Mouse (Mus musculus): ENCODE measurements around the gene Gm15155. TPM values are rescaled to one million over a fixed set of nuclear protein-coding genes. Genes with fewer than 3 reads are reported as not detected.

Gene Gm15155
- not detected in 2 replicates for polyA plus RNA-seq (2015; fragmentation: Nextera tagmentation; extraction: Ambion mirVana)

- peak within 1 kb of the TSS; percentile 47 for H3K4me2 ChIP-seq (ENCODE audit: low read depth, low read length)
- H3K27ac ChIP-seq (ENCODE audit: low read length) = no peak within 1 kb of the TSS
- no peaks in the 10 kb centered on the region for H3K36me3 ChIP-seq (ENCODE audit: control insufficient read depth, insufficient read depth)
- peaks cover 34% of the 10 kb centered on the region for H3K27me3 ChIP-seq (ENCODE audit: control insufficient read depth, insufficient read depth, low read depth, low read length)
- ATAC-seq (ENCODE audit: low read depth) = no peak
- H3K4me3 ChIP-seq (ENCODE audit: low read depth, low read length) = peak within 1 kb of the TSS; percentile 33; the same call in 1 of the 2 replicates
- no peaks in the 10 kb centered on the region for H3K9me3 ChIP-seq (replicated peaks; ENCODE audit: control insufficient read depth, low read length)
- H3K4me1 ChIP-seq (ENCODE audit: control insufficient read depth, low read depth, low read length) = no peaks in the 10 kb centered on the region
- WGBS (ENCODE audit: insufficient replicate concordance) = 8% methylated on average over 16 of the region's 19 CpGs
- H3K9ac ChIP-seq (ENCODE audit: low read depth, low read length) = no peak within 1 kb of the TSS
These were observed at the start of gene Gm15155 for GRCm38 (mm10) chrX:155624341-155624841. TSS of gene Gm15155 (plus strand) at chrX:155624741.

GRCm38 (mm10) chrX:155579791-155580190, 44.8 kb upstream of the Gm15155 start:
- H3K4me1 ChIP-seq (ENCODE audit: control insufficient read depth, low read depth, low read length) = no peaks in the 10 kb centered on the region
- H3K36me3 ChIP-seq (ENCODE audit: control insufficient read depth, insufficient read depth) = no peaks in the 10 kb centered on the region
- no peaks in the 10 kb centered on the region for H3K27me3 ChIP-seq (ENCODE audit: control insufficient read depth, insufficient read depth, low read depth, low read length)
- no peak for ATAC-seq (ENCODE audit: low read depth)
- no peak overlapping the region for H3K4me2 ChIP-seq (ENCODE audit: low read depth, low read length)
- no peaks in the 10 kb centered on the region for H3K9me3 ChIP-seq (replicated peaks; ENCODE audit: control insufficient read depth, low read length)
- H3K9ac ChIP-seq (ENCODE audit: low read depth, low read length) = no peak overlapping the region
- H3K4me3 ChIP-seq (ENCODE audit: low read depth, low read length) = no peak overlapping the region
- no peak overlapping the region for H3K27ac ChIP-seq (ENCODE audit: low read length)

DNA sequence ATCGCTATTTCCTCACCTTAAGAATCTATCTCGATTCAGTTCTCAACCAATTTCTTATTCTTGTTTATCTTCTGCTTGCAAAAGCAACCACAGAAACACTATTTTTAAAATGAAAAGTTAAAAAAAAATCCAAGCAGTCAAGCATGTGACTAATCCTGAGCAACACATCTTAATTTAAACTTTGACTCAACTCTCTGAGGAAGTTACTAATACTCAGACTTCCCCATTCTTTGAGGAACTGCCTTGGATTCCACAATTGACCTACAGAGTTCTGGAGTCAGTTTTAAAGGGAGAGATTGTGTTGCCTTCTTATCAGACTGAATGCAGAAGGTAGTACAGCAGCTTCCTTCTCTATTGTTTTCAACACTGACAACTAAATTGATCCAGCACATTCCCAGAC, 40.0 kb upstream of the Gm15155 start:
- no peak overlapping the region for H3K4me2 ChIP-seq (ENCODE audit: low read depth, low read length)
- no peaks in the 10 kb centered on the region for H3K27me3 ChIP-seq (ENCODE audit: control insufficient read depth, insufficient read depth, low read depth, low read length)
- no peaks in the 10 kb centered on the region for H3K36me3 ChIP-seq (ENCODE audit: control insufficient read depth, insufficient read depth)
- no peak overlapping the region for H3K4me3 ChIP-seq (ENCODE audit: low read depth, low read length)
- 44% methylated on average over 2 of the region's 2 CpGs for WGBS (ENCODE audit: insufficient replicate concordance)
- H3K9me3 ChIP-seq (replicated peaks; ENCODE audit: control insufficient read depth, low read length) = no peaks in the 10 kb centered on the region
- H3K27ac ChIP-seq (ENCODE audit: low read length) = no peak overlapping the region
- H3K4me1 ChIP-seq (ENCODE audit: control insufficient read depth, low read depth, low read length) = no peaks in the 10 kb centered on the region
- no peak overlapping the region for H3K9ac ChIP-seq (ENCODE audit: low read depth, low read length)
- ATAC-seq (ENCODE audit: low read depth) = no peak

DNA sequence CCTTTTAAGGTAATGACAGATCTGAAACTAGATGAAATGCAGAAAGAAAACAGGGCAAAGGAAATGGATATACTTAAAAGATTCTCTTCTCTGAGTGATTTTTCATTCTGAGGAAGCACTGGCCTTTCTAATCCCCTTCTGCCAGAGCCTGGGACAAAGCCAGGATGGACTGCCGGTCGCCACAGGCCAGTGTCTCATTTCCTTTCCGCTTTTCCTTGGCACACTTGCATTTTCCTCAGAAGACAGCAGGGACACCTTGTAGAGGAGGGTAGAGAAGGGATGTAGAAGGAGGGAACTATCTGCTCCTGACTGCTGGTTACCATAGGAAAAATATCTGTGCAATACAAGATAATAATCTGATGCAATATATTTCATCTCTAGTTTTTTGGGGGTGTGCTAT, 33.1 kb upstream of the Gm15155 start:
- Histone ChIP-seq H3K9me3 (replicated peaks; ENCODE audit: control insufficient read depth, low read length) (no peaks in the 10 kb centered on the region), H3K36me3 (ENCODE audit: control insufficient read depth, insufficient read depth) (no peaks in the 10 kb centered on the region), H3K9ac (ENCODE audit: low read depth, low read length) (no peak overlapping the region), H3K4me2 (ENCODE audit: low read depth, low read length) (no peak overlapping the region), H3K4me3 (ENCODE audit: low read depth, low read length) (no peak overlapping the region), H3K4me1 (ENCODE audit: control insufficient read depth, low read depth, low read length) (no peaks in the 10 kb centered on the region), H3K27me3 (ENCODE audit: control insufficient read depth, insufficient read depth, low read depth, low read length) (no peaks in the 10 kb centered on the region), H3K27ac (ENCODE audit: low read length) (no peak overlapping the region)
- ATAC-seq (ENCODE audit: low read depth) = no peak
- 36% methylated on average over 3 of the region's 3 CpGs for WGBS (ENCODE audit: insufficient replicate concordance)

- no peaks in the 10 kb centered on the region for H3K9me3 ChIP-seq (replicated peaks; ENCODE audit: control insufficient read depth, low read length)
- 32% methylated on average over 2 of the region's 2 CpGs for WGBS (ENCODE audit: insufficient replicate concordance)
- ATAC-seq (ENCODE audit: low read depth) = no peak
- H3K36me3 ChIP-seq (ENCODE audit: control insufficient read depth, insufficient read depth) = no peaks in the 10 kb centered on the region
- H3K9ac ChIP-seq (ENCODE audit: low read depth, low read length) = no peak overlapping the region
- no peaks in the 10 kb centered on the region for H3K4me1 ChIP-seq (ENCODE audit: control insufficient read depth, low read depth, low read length)
- no peak overlapping the region for H3K4me3 ChIP-seq (ENCODE audit: low read depth, low read length)
- H3K27me3 ChIP-seq (ENCODE audit: control insufficient read depth, insufficient read depth, low read depth, low read length) = no peaks in the 10 kb centered on the region
- H3K4me2 ChIP-seq (ENCODE audit: low read depth, low read length) = no peak overlapping the region
- no peak overlapping the region for H3K27ac ChIP-seq (ENCODE audit: low read length)
These were observed 32.1 kb upstream of the Gm15155 start for GRCm38 (mm10) chrX:155592467-155592866.

GRCm38 (mm10) chrX:155594685-155595084, 29.9 kb upstream of the Gm15155 start:
- Histone ChIP-seq H3K27ac (ENCODE audit: low read length) (no peak overlapping the region), H3K4me1 (ENCODE audit: control insufficient read depth, low read depth, low read length) (no peaks in the 10 kb centered on the region), H3K4me3 (ENCODE audit: low read depth, low read length) (no peak overlapping the region), H3K4me2 (ENCODE audit: low read depth, low read length) (no peak overlapping the region), H3K27me3 (ENCODE audit: control insufficient read depth, insufficient read depth, low read depth, low read length) (no peaks in the 10 kb centered on the region), H3K36me3 (ENCODE audit: control insufficient read depth, insufficient read depth) (no peaks in the 10 kb centered on the region), H3K9me3 (replicated peaks; ENCODE audit: control insufficient read depth, low read length) (no peaks in the 10 kb centered on the region), H3K9ac (ENCODE audit: low read depth, low read length) (no peak overlapping the region)
- ATAC-seq (ENCODE audit: low read depth) = no peak
- 56% methylated on average over 1 of the region's 1 CpGs for WGBS (ENCODE audit: insufficient replicate concordance)

DNA sequence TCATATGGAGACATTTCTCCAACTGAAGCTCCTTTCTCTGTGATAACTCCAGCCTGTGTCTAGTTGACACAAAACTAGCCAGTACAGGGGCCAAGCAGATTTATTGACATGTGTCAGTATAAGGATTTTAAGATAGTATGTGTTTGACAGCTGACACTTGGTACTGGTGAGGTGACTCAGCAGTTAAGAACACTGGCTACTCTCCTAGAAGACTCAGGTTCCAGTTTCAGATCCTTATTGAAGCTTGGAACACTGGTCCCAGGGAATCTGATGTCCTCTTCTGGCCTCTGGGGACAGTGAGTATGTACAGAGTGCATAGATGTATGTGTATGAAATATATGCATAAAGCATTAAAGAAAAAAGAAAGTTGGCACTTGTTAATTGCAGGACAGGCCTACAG, 28.2 kb upstream of the Gm15155 start:
- Histone ChIP-seq H3K27ac (ENCODE audit: low read length) (no peak overlapping the region), H3K36me3 (ENCODE audit: control insufficient read depth, insufficient read depth) (no peaks in the 10 kb centered on the region), H3K4me2 (ENCODE audit: low read depth, low read length) (no peak overlapping the region), H3K4me3 (ENCODE audit: low read depth, low read length) (no peak overlapping the region), H3K27me3 (ENCODE audit: control insufficient read depth, insufficient read depth, low read depth, low read length) (no peaks in the 10 kb centered on the region), H3K9me3 (replicated peaks; ENCODE audit: control insufficient read depth, low read length) (no peaks in the 10 kb centered on the region), H3K4me1 (ENCODE audit: control insufficient read depth, low read depth, low read length) (no peaks in the 10 kb centered on the region), H3K9ac (ENCODE audit: low read depth, low read length) (no peak overlapping the region)
- ATAC-seq (ENCODE audit: low read depth) = no peak

DNA sequence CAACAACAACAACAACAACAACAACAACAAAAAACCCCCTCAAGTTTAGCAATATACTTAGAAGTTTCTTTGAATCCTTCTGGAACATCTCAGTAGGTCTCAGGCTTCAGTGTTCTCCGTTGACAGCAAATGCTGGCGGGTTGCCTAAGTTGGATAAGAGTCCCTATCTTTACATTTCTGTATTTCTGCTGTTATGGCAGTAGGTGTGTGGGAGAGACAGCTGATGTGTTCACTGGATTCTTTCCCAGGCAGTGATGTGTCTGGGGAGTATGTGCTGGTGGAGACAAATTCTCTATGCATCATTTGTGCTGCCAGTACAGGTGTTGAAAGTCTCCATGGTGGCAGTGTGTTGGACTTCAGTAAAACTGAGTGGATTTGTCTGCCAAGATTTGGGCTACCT, 23.3 kb upstream of the Gm15155 start:
- no peak overlapping the region for H3K9ac ChIP-seq (ENCODE audit: low read depth, low read length)
- no peak for ATAC-seq (ENCODE audit: low read depth)
- H3K36me3 ChIP-seq (ENCODE audit: control insufficient read depth, insufficient read depth) = no peaks in the 10 kb centered on the region
- WGBS (ENCODE audit: insufficient replicate concordance) = 52% methylated on average over 2 of the region's 2 CpGs
- H3K27me3 ChIP-seq (ENCODE audit: control insufficient read depth, insufficient read depth, low read depth, low read length) = no peaks in the 10 kb centered on the region
- no peaks in the 10 kb centered on the region for H3K4me1 ChIP-seq (ENCODE audit: control insufficient read depth, low read depth, low read length)
- H3K9me3 ChIP-seq (replicated peaks; ENCODE audit: control insufficient read depth, low read length) = no peaks in the 10 kb centered on the region
- no peak overlapping the region for H3K4me3 ChIP-seq (ENCODE audit: low read depth, low read length)
- H3K4me2 ChIP-seq (ENCODE audit: low read depth, low read length) = no peak overlapping the region
- no peak overlapping the region for H3K27ac ChIP-seq (ENCODE audit: low read length)

- Histone ChIP-seq H3K27me3 (ENCODE audit: control insufficient read depth, insufficient read depth, low read depth, low read length) (peaks cover 34% of the 10 kb centered on the region), H3K9me3 (replicated peaks; ENCODE audit: control insufficient read depth, low read length) (no peaks in the 10 kb centered on the region), H3K27ac (ENCODE audit: low read length) (no peak overlapping the region), H3K9ac (ENCODE audit: low read depth, low read length) (no peak overlapping the region), H3K4me2 (ENCODE audit: low read depth, low read length) (peak overlapping the region; percentile 47), H3K4me3 (ENCODE audit: low read depth, low read length) (peak overlapping the region; percentile 33), H3K36me3 (ENCODE audit: control insufficient read depth, insufficient read depth) (no peaks in the 10 kb centered on the region), H3K4me1 (ENCODE audit: control insufficient read depth, low read depth, low read length) (no peaks in the 10 kb centered on the region)
- 19% methylated on average over 24 of the region's 24 CpGs for WGBS (ENCODE audit: insufficient replicate concordance)
- no peak for ATAC-seq (ENCODE audit: low read depth)
These were observed 2.0 kb upstream of the Gm15155 start for GRCm38 (mm10) chrX:155622527-155622926.

Data from liver, embryonic 16.5 days (tissue).